Mouse (Mus musculus): ENCODE data around the gene Actr8.

The Actr8 gene

GRCm38 (mm10) chr14:29978254-29979204 lies at the start of gene Actr8:
Gene Actr8 (plus strand): TSS chr14:29978337.
- DNase-seq, result peak; percentile 93

GRCm38 (mm10) chr14:29928966-29929365 lies 49.2 kb upstream of the Actr8 start:
- DNase-seq, result no peak

GRCm38 (mm10) chr14:29935516-29935915 lies 42.6 kb upstream of the Actr8 start:
- no peak for DNase-seq

GRCm38 (mm10) chr14:29937466-29937865 lies 40.7 kb upstream of the Actr8 start:
- no peak for DNase-seq

GRCm38 (mm10) chr14:29939600-29940312 lies 38.4 kb upstream of the Actr8 start:
- no peak for DNase-seq

- DNase-seq, result no peak
Measured at GRCm38 (mm10) chr14:29940313-29940812, 37.8 kb upstream of the Actr8 start.

GRCm38 (mm10) chr14:29940877-29941276 lies 37.3 kb upstream of the Actr8 start:
- peak; percentile 64 for DNase-seq

- no peak for DNase-seq
Measured at GRCm38 (mm10) chr14:29946761-29947309, 31.3 kb upstream of the Actr8 start.

- DNase-seq, result no peak
Measured at GRCm38 (mm10) chr14:29950805-29951204, 27.3 kb upstream of the Actr8 start.

- no peak for DNase-seq
Measured at GRCm38 (mm10) chr14:29957393-29957792, 20.7 kb upstream of the Actr8 start.

GRCm38 (mm10) chr14:29967611-29968010 lies 10.5 kb upstream of the Actr8 start:
- DNase-seq, result no peak

GRCm38 (mm10) chr14:29968075-29968821 lies 9.9 kb upstream of the Actr8 start, which contains the start of gene Selenok:
Gene Selenok (plus strand): TSS chr14:29968308.
- DNase-seq, result peak; percentile 99

- no peak for DNase-seq
Measured at GRCm38 (mm10) chr14:29971446-29971845, 6.7 kb upstream of the Actr8 start.

- DNase-seq, result no peak
Measured at GRCm38 (mm10) chr14:29971993-29972392, 6.1 kb upstream of the Actr8 start.

- DNase-seq, result no peak
Measured at GRCm38 (mm10) chr14:29976927-29977326, 1.2 kb upstream of the Actr8 start.

GRCm38 (mm10) chr14:29980447-29981205 lies 2.5 kb downstream of the Actr8 start:
- DNase-seq, result peak; percentile 69

- DNase-seq, result no peak
Measured at GRCm38 (mm10) chr14:29986096-29986495, 8.0 kb downstream of the Actr8 start.

- DNase-seq, result no peak
Measured at GRCm38 (mm10) chr14:29987276-29987675, 9.1 kb downstream of the Actr8 start.

GRCm38 (mm10) chr14:29987739-29988138 lies 9.6 kb downstream of the Actr8 start:
- DNase-seq, result peak; percentile 53

GRCm38 (mm10) chr14:29988337-29988736 lies 10.2 kb downstream of the Actr8 start:
- DNase-seq, result peak; percentile 58

- no peak for DNase-seq
Measured at GRCm38 (mm10) chr14:29994976-29995375, 16.8 kb downstream of the Actr8 start.

Data from kidney, adult 9 months (tissue).